Mouse (Mus musculus): ENCODE data around the gene Gm47791. TPM values are rescaled to one million over a fixed set of nuclear protein-coding genes. Genes with fewer than 3 reads are reported as not detected.

Gm47791 gene
- polyA plus RNA-seq, 1 experiment from 2014 or later, result not detected

Other genes with a start within 250 kb of the Gm47791 start
- gene Col4a4, start 184.4 kb downstream of the Gm47791 start, polyA plus RNA-seq (2015; fragmentation: Nextera tagmentation; extraction: Ambion mirVana), result 0.61 and 0.67 TPM in 2 replicates
- gene Col4a3, start 184.3 kb downstream of the Gm47791 start, polyA plus RNA-seq (2015; fragmentation: Nextera tagmentation; extraction: Ambion mirVana), result 0.47 and 0.63 TPM in 2 replicates
- gene Mff, start 46.4 kb downstream of the Gm47791 start, polyA plus RNA-seq (2015; fragmentation: Nextera tagmentation; extraction: Ambion mirVana), result 170 and 177 TPM in 2 replicates
- gene Tm4sf20, start 2.8 kb downstream of the Gm47791 start, polyA plus RNA-seq (2015; fragmentation: Nextera tagmentation; extraction: Ambion mirVana), result 19.1 and 21.3 TPM in 2 replicates
- 17.0 and 21.6 TPM in 2 replicates for gene Agfg1, start 68.2 kb upstream of the Gm47791 start, polyA plus RNA-seq (2015; fragmentation: Nextera tagmentation; extraction: Ambion mirVana)
- gene A030005L19Rik, start 142.1 kb upstream of the Gm47791 start, polyA plus RNA-seq (2015; fragmentation: Nextera tagmentation; extraction: Ambion mirVana), result 0.17 and 0.30 TPM in 2 replicates
- not detected in 2 replicates for gene A030014E15Rik, start 153.7 kb upstream of the Gm47791 start, polyA plus RNA-seq (2015; fragmentation: Nextera tagmentation; extraction: Ambion mirVana)
- not detected in 2 replicates for gene Gm6217, start 160.2 kb upstream of the Gm47791 start, polyA plus RNA-seq (2015; fragmentation: Nextera tagmentation; extraction: Ambion mirVana)
- not detected in 2 replicates for gene A030003K21Rik, start 172.1 kb upstream of the Gm47791 start, polyA plus RNA-seq (2015; fragmentation: Nextera tagmentation; extraction: Ambion mirVana)
- gene Gm7544, start 184.8 kb upstream of the Gm47791 start, polyA plus RNA-seq (2015; fragmentation: Nextera tagmentation; extraction: Ambion mirVana), result not detected in 2 replicates
- not detected in 2 replicates for gene Gm47955, start 189.0 kb upstream of the Gm47791 start, polyA plus RNA-seq (2015; fragmentation: Nextera tagmentation; extraction: Ambion mirVana)
- not detected in 2 replicates for gene Gm47959, start 229.3 kb upstream of the Gm47791 start, polyA plus RNA-seq (2015; fragmentation: Nextera tagmentation; extraction: Ambion mirVana)

All from stomach, embryonic 16.5 days (tissue).